Mouse (Mus musculus): ENCODE measurements around the gene Ttll8. TPM values are rescaled to one million over a fixed set of nuclear protein-coding genes. Genes with fewer than 3 reads are reported as not detected.

Gene Ttll8
- polyA plus RNA-seq, 1 experiment from 2014 or later = 0.11 TPM

GRCm38 (mm10) chr15:88866934-88867356 is 87.3 kb downstream of the Ttll8 start:
- no peak overlapping the region for H3K9ac ChIP-seq (replicated peaks; ENCODE audit: low read depth, low read length)
- H3K27ac ChIP-seq (ENCODE audit: low read depth, low read length) = no peak overlapping the region
- H3K9me3 ChIP-seq (ENCODE audit: control insufficient read depth, low read length) = no peaks in the 10 kb centered on the region
- H3K4me2 ChIP-seq (ENCODE audit: low read depth, low read length) = no peak overlapping the region
- WGBS = 62% methylated on average over 7 of the region's 7 CpGs
- no peak overlapping the region for H3K4me3 ChIP-seq (ENCODE audit: low read depth, low read length)
- peaks cover 17% of the 10 kb centered on the region for H3K4me1 ChIP-seq (ENCODE audit: control insufficient read depth, insufficient read depth, low read length)
- no peak for ATAC-seq (ENCODE audit: low read depth)
- H3K36me3 ChIP-seq (ENCODE audit: control insufficient read depth, insufficient read depth, low read length) = peaks cover 11% of the 10 kb centered on the region; the same call in 1 of the 2 replicates
- H3K27me3 ChIP-seq (ENCODE audit: control insufficient read depth, insufficient read depth, low read length) = no peaks in the 10 kb centered on the region

GRCm38 (mm10) chr15:88865888-88866695 is 88.1 kb downstream of the Ttll8 start:
- Histone ChIP-seq H3K27ac (ENCODE audit: low read depth, low read length) (no peak overlapping the region), H3K27me3 (ENCODE audit: control insufficient read depth, insufficient read depth, low read length) (no peaks in the 10 kb centered on the region), H3K9me3 (ENCODE audit: control insufficient read depth, low read length) (no peaks in the 10 kb centered on the region), H3K4me3 (ENCODE audit: low read depth, low read length) (no peak overlapping the region), H3K9ac (replicated peaks; ENCODE audit: low read depth, low read length) (no peak overlapping the region), H3K4me1 (ENCODE audit: control insufficient read depth, insufficient read depth, low read length) (peaks cover 20% of the 10 kb centered on the region), H3K36me3 (ENCODE audit: control insufficient read depth, insufficient read depth, low read length) (peaks cover 11% of the 10 kb centered on the region; the same call in 1 of the 2 replicates), H3K4me2 (ENCODE audit: low read depth, low read length) (no peak overlapping the region)
- ATAC-seq (ENCODE audit: low read depth) = no peak
- WGBS = 90% methylated on average over 4 of the region's 4 CpGs

- no peaks in the 10 kb centered on the region for H3K9me3 ChIP-seq (ENCODE audit: control insufficient read depth, low read length)
- no peaks in the 10 kb centered on the region for H3K27me3 ChIP-seq (ENCODE audit: control insufficient read depth, insufficient read depth, low read length)
- H3K27ac ChIP-seq (ENCODE audit: low read depth, low read length) = no peak overlapping the region
- peak overlapping the region; percentile 60; the same call in 1 of the 2 replicates for H3K4me2 ChIP-seq (ENCODE audit: low read depth, low read length)
- no peak overlapping the region for H3K9ac ChIP-seq (replicated peaks; ENCODE audit: low read depth, low read length)
- peaks cover 20% of the 10 kb centered on the region for H3K4me1 ChIP-seq (ENCODE audit: control insufficient read depth, insufficient read depth, low read length)
- 83% methylated on average over 14 of the region's 14 CpGs for WGBS
- peaks cover 11% of the 10 kb centered on the region; the same call in 1 of the 2 replicates for H3K36me3 ChIP-seq (ENCODE audit: control insufficient read depth, insufficient read depth, low read length)
- ATAC-seq (ENCODE audit: low read depth) = no peak
- no peak overlapping the region for H3K4me3 ChIP-seq (ENCODE audit: low read depth, low read length)
These were observed 89.2 kb downstream of the Ttll8 start for GRCm38 (mm10) chr15:88865061-88865460.

GRCm38 (mm10) chr15:88864270-88865030 is 89.8 kb downstream of the Ttll8 start:
- H3K4me3 ChIP-seq (ENCODE audit: low read depth, low read length) = peak overlapping the region; percentile 98
- 51% methylated on average over 22 of the region's 22 CpGs for WGBS
- no peaks in the 10 kb centered on the region for H3K27me3 ChIP-seq (ENCODE audit: control insufficient read depth, insufficient read depth, low read length)
- H3K9me3 ChIP-seq (ENCODE audit: control insufficient read depth, low read length) = no peaks in the 10 kb centered on the region
- ATAC-seq (ENCODE audit: low read depth) = 0 out of 2 replicates have a peak, but pooled peaks have one; percentile 13
- peak overlapping the region; percentile 60 for H3K4me2 ChIP-seq (ENCODE audit: low read depth, low read length)
- peak overlapping the region; percentile 81 for H3K9ac ChIP-seq (replicated peaks; ENCODE audit: low read depth, low read length)
- H3K36me3 ChIP-seq (ENCODE audit: control insufficient read depth, insufficient read depth, low read length) = peaks cover 11% of the 10 kb centered on the region; the same call in 1 of the 2 replicates
- H3K27ac ChIP-seq (ENCODE audit: low read depth, low read length) = peak overlapping the region; percentile 98
- peaks cover 20% of the 10 kb centered on the region for H3K4me1 ChIP-seq (ENCODE audit: control insufficient read depth, insufficient read depth, low read length)

- ATAC-seq (ENCODE audit: low read depth) = peak; percentile 72
- Histone ChIP-seq H3K9ac (replicated peaks; ENCODE audit: low read depth, low read length) (peak overlapping the region; percentile 81), H3K4me2 (ENCODE audit: low read depth, low read length) (peak overlapping the region; percentile 60), H3K36me3 (ENCODE audit: control insufficient read depth, insufficient read depth, low read length) (peaks cover 11% of the 10 kb centered on the region; the same call in 1 of the 2 replicates), H3K27ac (ENCODE audit: low read depth, low read length) (peak overlapping the region; percentile 98), H3K4me3 (ENCODE audit: low read depth, low read length) (peak overlapping the region; percentile 98), H3K9me3 (ENCODE audit: control insufficient read depth, low read length) (no peaks in the 10 kb centered on the region), H3K4me1 (ENCODE audit: control insufficient read depth, insufficient read depth, low read length) (peaks cover 20% of the 10 kb centered on the region), H3K27me3 (ENCODE audit: control insufficient read depth, insufficient read depth, low read length) (no peaks in the 10 kb centered on the region)
- under 1% methylated on average over 36 of the region's 39 CpGs for WGBS
These were observed 90.5 kb downstream of the Ttll8 start for GRCm38 (mm10) chr15:88863695-88864231.

- Histone ChIP-seq H3K4me1 (ENCODE audit: control insufficient read depth, insufficient read depth, low read length) (peaks cover 20% of the 10 kb centered on the region), H3K9ac (replicated peaks; ENCODE audit: low read depth, low read length) (peak overlapping the region; percentile 81), H3K36me3 (ENCODE audit: control insufficient read depth, insufficient read depth, low read length) (peaks cover 11% of the 10 kb centered on the region; the same call in 1 of the 2 replicates), H3K27ac (ENCODE audit: low read depth, low read length) (peak overlapping the region; percentile 98), H3K4me2 (ENCODE audit: low read depth, low read length) (peak overlapping the region; percentile 60), H3K27me3 (ENCODE audit: control insufficient read depth, insufficient read depth, low read length) (no peaks in the 10 kb centered on the region), H3K4me3 (ENCODE audit: low read depth, low read length) (peak overlapping the region; percentile 98), H3K9me3 (ENCODE audit: control insufficient read depth, low read length) (no peaks in the 10 kb centered on the region)
- ATAC-seq (ENCODE audit: low read depth) = peak; percentile 3; the same call in 1 of the 2 replicates
- under 1% methylated on average over 93 of the region's 98 CpGs for WGBS
These were observed 91.1 kb downstream of the Ttll8 start for GRCm38 (mm10) chr15:88862881-88863694.

- Histone ChIP-seq H3K27ac (ENCODE audit: low read depth, low read length) (peak within 1 kb of the TSS; percentile 98), H3K9me3 (ENCODE audit: control insufficient read depth, low read length) (no peaks in the 10 kb centered on the region), H3K4me1 (ENCODE audit: control insufficient read depth, insufficient read depth, low read length) (peaks cover 20% of the 10 kb centered on the region), H3K4me3 (ENCODE audit: low read depth, low read length) (peak within 1 kb of the TSS; percentile 98), H3K36me3 (ENCODE audit: control insufficient read depth, insufficient read depth, low read length) (peaks cover 11% of the 10 kb centered on the region; the same call in 1 of the 2 replicates), H3K27me3 (ENCODE audit: control insufficient read depth, insufficient read depth, low read length) (no peaks in the 10 kb centered on the region), H3K9ac (replicated peaks; ENCODE audit: low read depth, low read length) (peak within 1 kb of the TSS; percentile 81), H3K4me2 (ENCODE audit: low read depth, low read length) (peak within 1 kb of the TSS; percentile 60)
- peak; percentile 83 for ATAC-seq (ENCODE audit: low read depth)
- under 1% methylated on average over 106 of the region's 107 CpGs for WGBS
These were observed 92.2 kb downstream of the Ttll8 start, which contains the start of gene Pim3 for GRCm38 (mm10) chr15:88861772-88862622. TSS of gene Pim3 (plus strand) at chr15:88862186.

Measured in neural tube, embryonic 14.5 days (tissue).